Mouse (Mus musculus) heart, adult 2 months (tissue): ENCODE results near the gene Nelfb. TPM values are rescaled to one million over a fixed set of nuclear protein-coding genes. Genes with fewer than 3 reads are reported as not detected.

ENCODE experiments used
- DNase-seq, 2 experiments: peaks; one replicate each; pipeline ENCODE4 v3.0.0; 2021
- H3K27ac ChIP-seq: fragments of 200-600 bp; 2 replicates; pipeline ENCODE4 v1.8.1; 2022
- H3K27me3 ChIP-seq: fragments of 200-500 bp; 2 replicates; pipeline ENCODE4 v1.6.1; 2012; ENCODE audit warnings: mild to moderate bottlenecking, low read length, inconsistent platforms, mixed read lengths; ENCODE audit not compliant: control insufficient read depth, insufficient read depth
- H3K36me3 ChIP-seq: fragments of 200-500 bp; 2 replicates; pipeline ENCODE4 v1.6.1; 2012; ENCODE audit warnings: low read length, inconsistent platforms; ENCODE audit not compliant: control insufficient read depth, insufficient read depth
- H3K4me1 ChIP-seq: fragments of 200-500 bp; 2 replicates; pipeline ENCODE4 v1.6.1; 2011; ENCODE audit warnings: low read length; ENCODE audit not compliant: control insufficient read depth, insufficient read depth
- H3K4me3 ChIP-seq: fragments of 200-600 bp; 2 replicates; pipeline ENCODE4 v1.8.1; 2022
- H3K79me2 ChIP-seq: fragments of 200-500 bp; replicated peaks from 2 replicates; pipeline ENCODE4 v1.6.1; 2012; ENCODE audit warnings: mild to moderate bottlenecking, inconsistent platforms, low read length, moderate library complexity, mixed read lengths; ENCODE audit not compliant: control insufficient read depth, insufficient read depth
- H3K9ac ChIP-seq: fragments of 200-500 bp; 2 replicates; pipeline ENCODE4 v1.6.1; 2012; ENCODE audit warnings: low read depth, mild to moderate bottlenecking, control low read depth, inconsistent platforms, low read length, mixed read lengths
- CTCF ChIP-seq: fragments of 200-600 bp; IDR thresholded peaks from 2 replicates; pipeline ENCODE4 v1.8.1; 2022; ENCODE audit warnings: antibody characterized with exemption, mild to moderate bottlenecking, moderate library complexity
- EP300 ChIP-seq: fragments of 200-500 bp; IDR thresholded peaks from 2 replicates; pipeline ENCODE4 v1.6.1; 2011; ENCODE audit warnings: low read depth, low read length, control low read depth; ENCODE audit not compliant: insufficient read depth
- POLR2A ChIP-seq: fragments of 200-500 bp; IDR thresholded peaks from 2 replicates; pipeline ENCODE4 v1.6.1; 2011; ENCODE audit warnings: mild to moderate bottlenecking, low read depth, low read length, control low read depth; ENCODE audit not compliant: insufficient read depth
- WGBS: fragments of 180-500 bp; shearing (Covaris S2); methylation state at CpG from one replicate; pipeline ENCODE4 v1.1.7; 2018; 5-methylcytosine and 5-hydroxymethylcytosine counted together
- intact Hi-C: fragments of 180-260 bp; cut with DNase I; formaldehyde crosslinking; loops from one replicate; pipeline ENCODE4 v1.15.1; 2025
- polyA plus RNA-seq: library from polyadenylated mRNA; depleted of rRNA; stranded (reverse); fragments of >200 nt; gene quantifications from 2 replicates; pipeline ENCODE4 v1.2.3, GENCODE M21; 2012
- total RNA-seq, 2 experiments: library from RNA; stranded (reverse); gene quantifications; 2 replicates each; pipeline ENCODE4 v1.2.3; 2021

The Nelfb gene
- total and polyA plus RNA-seq, 3 experiments, result 37.4 to 47.0 (median 37.4) TPM

GRCm38 (mm10) chr2:25185625-25186574, 25.4 kb downstream of the Nelfb start:
- intact Hi-C loops, result loop anchor here (1.0 kb wide), 1 partner anchor 59 kb away; no protein-coding TSS in a partner anchor
- 4% methylated on average over 64 of the region's 64 CpGs for WGBS

GRCm38 (mm10) chr2:25184496-25184895, 26.8 kb downstream of the Nelfb start:
- no peak for DNase-seq
- Histone ChIP-seq H3K4me3 (no peak overlapping the region), H3K27ac (peak overlapping the region; percentile 71; the same call in 1 of the 2 replicates), H3K9ac (no peak overlapping the region), H3K79me2 (no peaks in the 10 kb centered on the region), H3K36me3 (no peaks in the 10 kb centered on the region), H3K27me3 (no peaks in the 10 kb centered on the region), H3K4me1 (peaks cover 4% of the 10 kb centered on the region)
- TF ChIP-seq CTCF (no peak), EP300 (no peak), POLR2A (no peak)
- 86% methylated on average over 7 of the region's 7 CpGs for WGBS
- intact Hi-C loops, result loop anchor here (5.0 kb wide), 1 partner anchor 42 kb away; no protein-coding TSS in a partner anchor

More at GRCm38 (mm10) chr2:25185625-25186574, 25.4 kb downstream of the Nelfb start:
- Histone ChIP-seq H3K36me3 (no peaks in the 10 kb centered on the region), H3K4me1 (peaks cover 4% of the 10 kb centered on the region), H3K27ac (peak overlapping the region; percentile 71), H3K27me3 (no peaks in the 10 kb centered on the region), H3K4me3 (peak overlapping the region; percentile 39), H3K9ac (peak overlapping the region; percentile 68), H3K79me2 (no peaks in the 10 kb centered on the region)
- peak; percentile 64 to 73 for DNase-seq
- TF ChIP-seq CTCF (peak; percentile 66), POLR2A (0 out of 2 replicates have a peak, but pooled peaks have one; percentile 8), EP300 (no peak)

DNA sequence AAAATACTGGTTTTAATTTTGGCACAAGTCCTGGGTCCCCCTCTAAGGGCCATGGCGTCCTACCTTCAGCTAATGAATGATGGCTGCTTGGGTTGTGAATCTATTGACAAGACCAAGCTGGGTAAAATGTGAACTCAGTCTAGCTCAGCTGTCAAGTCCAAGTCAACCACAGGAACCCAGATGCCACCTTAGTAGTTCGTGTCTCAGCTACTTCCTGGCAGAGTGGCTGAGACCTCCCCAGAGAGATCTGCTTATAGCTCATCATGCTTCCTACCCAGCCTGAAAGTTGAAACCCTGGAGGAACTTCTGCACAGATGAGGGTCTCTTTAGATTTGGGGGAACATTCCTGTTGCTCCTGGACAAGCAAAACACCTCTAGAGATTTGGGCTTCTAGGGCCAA, 28.0 kb downstream of the Nelfb start:
- peaks cover 8% of the 10 kb centered on the region for H3K4me1 ChIP-seq
- no peak overlapping the region for H3K9ac ChIP-seq
- H3K27ac ChIP-seq, result peak overlapping the region; percentile 28
- H3K4me3 ChIP-seq, result peak overlapping the region; percentile 61
- intact Hi-C loops, result loop anchor here (5.0 kb wide), 1 partner anchor 41 kb away; no protein-coding TSS in a partner anchor
- H3K27me3 ChIP-seq, result no peaks in the 10 kb centered on the region
- no peak for DNase-seq
- WGBS, result 44% methylated on average over 2 of the region's 2 CpGs
- no peaks in the 10 kb centered on the region for H3K36me3 ChIP-seq
- no peaks in the 10 kb centered on the region for H3K79me2 ChIP-seq
- no peak for TF ChIP-seq CTCF
- TF ChIP-seq EP300, result no peak
- TF ChIP-seq POLR2A, result no peak

DNA sequence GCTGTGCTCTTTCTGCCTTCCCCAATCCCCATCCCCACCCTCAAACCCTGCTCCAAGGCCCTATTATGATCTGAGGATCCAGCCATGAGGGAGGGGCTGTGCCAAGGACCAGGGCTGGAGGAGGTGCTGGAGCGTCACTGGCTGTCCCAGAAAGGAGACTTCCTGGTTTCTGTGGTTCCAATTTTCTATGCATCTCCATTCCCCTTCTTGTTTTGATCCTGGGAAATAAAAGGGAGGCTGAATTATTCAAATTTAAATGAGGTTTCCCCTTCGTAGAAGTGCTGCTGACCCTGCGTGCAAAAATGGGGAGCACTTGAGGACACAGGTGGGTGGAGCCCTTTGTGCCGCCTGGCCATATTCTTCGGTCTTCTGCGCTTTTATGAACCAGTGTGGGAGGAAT, 28.6 kb downstream of the Nelfb start:
- no peaks in the 10 kb centered on the region for H3K36me3 ChIP-seq
- H3K4me1 ChIP-seq, result peaks cover 11% of the 10 kb centered on the region
- no peaks in the 10 kb centered on the region for H3K79me2 ChIP-seq
- WGBS, result 39% methylated on average over 6 of the region's 6 CpGs
- peak overlapping the region; percentile 61 for H3K4me3 ChIP-seq
- peak overlapping the region; percentile 89 for H3K27ac ChIP-seq
- H3K9ac ChIP-seq, result no peak overlapping the region
- H3K27me3 ChIP-seq, result no peaks in the 10 kb centered on the region
- intact Hi-C loops, result loop anchor here (5.0 kb wide), 1 partner anchor 40 kb away; no protein-coding TSS in a partner anchor
- TF ChIP-seq POLR2A (0 out of 2 replicates have a peak, but pooled peaks have one; percentile 37), CTCF (no peak)
- no peak for DNase-seq

GRCm38 (mm10) chr2:25181891-25182397, 29.3 kb downstream of the Nelfb start:
- intact Hi-C loops, result loop anchor here (5.0 kb wide), 1 partner anchor 40 kb away; no protein-coding TSS in a partner anchor
- no peak for DNase-seq
- Histone ChIP-seq H3K27ac (peak overlapping the region; percentile 89), H3K36me3 (no peaks in the 10 kb centered on the region), H3K4me3 (peak overlapping the region; percentile 61), H3K27me3 (no peaks in the 10 kb centered on the region), H3K9ac (peak overlapping the region; percentile 50), H3K79me2 (no peaks in the 10 kb centered on the region), H3K4me1 (peaks cover 17% of the 10 kb centered on the region)
- no peak for TF ChIP-seq POLR2A
- TF ChIP-seq CTCF, result 0 out of 2 replicates have a peak, but pooled peaks have one; percentile 15
- WGBS, result 6% methylated on average over 17 of the region's 17 CpGs
